Mouse (Mus musculus) heart, embryonic 12.5 days (tissue): ENCODE results near the gene Zdhhc3. TPM values are rescaled to one million over a fixed set of nuclear protein-coding genes. Genes with fewer than 3 reads are reported as not detected.

Experiments used
- ATAC-seq: fragments of 200-750 bp; cut with Nextera tagmentation; 2 replicates; pipeline ENCODE4 v1.8.0; 2017; ENCODE audit warnings: moderate TSS enrichment, moderate library complexity; ENCODE audit not compliant: insufficient number of reproducible peaks, low FRiP score
- H3K27ac ChIP-seq: fragments of 300-500 bp; sonication (generic); 2 replicates; pipeline ENCODE4 v1.5.1; 2016; ENCODE audit warnings: mild to moderate bottlenecking, moderate library complexity; ENCODE audit not compliant: poor library complexity, severe bottlenecking
- H3K27me3 ChIP-seq: fragments of 300-500 bp; sonication (generic); replicated peaks from 2 replicates; pipeline ENCODE4 v1.6.1; 2016; ENCODE audit warnings: mild to moderate bottlenecking, moderate library complexity
- H3K36me3 ChIP-seq: fragments of 300-500 bp; sonication (generic); 2 replicates; pipeline ENCODE4 v1.6.1; 2016; ENCODE audit warnings: mild to moderate bottlenecking, moderate library complexity
- H3K4me1 ChIP-seq: fragments of 300-500 bp; sonication (generic); replicated peaks from 2 replicates; pipeline ENCODE4 v1.6.1; 2016; ENCODE audit warnings: mild to moderate bottlenecking
- H3K4me2 ChIP-seq: fragments of 300-500 bp; sonication (generic); 2 replicates; pipeline ENCODE4 v1.6.1; 2016; ENCODE audit warnings: mild to moderate bottlenecking, moderate library complexity
- H3K4me3 ChIP-seq: fragments of 300-500 bp; sonication (generic); 2 replicates; pipeline ENCODE4 v1.5.1; 2016; ENCODE audit warnings: mild to moderate bottlenecking
- H3K9ac ChIP-seq: fragments of 300-500 bp; sonication (generic); 2 replicates; pipeline ENCODE4 v1.6.1; 2016; ENCODE audit warnings: mild to moderate bottlenecking, moderate library complexity
- H3K9me3 ChIP-seq: fragments of 300-500 bp; sonication (generic); replicated peaks from 2 replicates; pipeline ENCODE4 v1.6.1; 2016; ENCODE audit warnings: mild to moderate bottlenecking, moderate library complexity
- WGBS: fragments of 180-500 bp; shearing (Covaris S2); methylation state at CpG from one replicate; pipeline ENCODE4 v1.1.7; 2016; 5-methylcytosine and 5-hydroxymethylcytosine counted together
- polyA plus RNA-seq: library from polyadenylated mRNA; unstranded; fragments of >200 nt; fragmentation: Nextera tagmentation; extraction: Ambion mirVana; gene quantifications from 2 replicates; pipeline ENCODE4 v1.2.1, GENCODE M21; 2016

Gene Zdhhc3
- polyA plus RNA-seq, result 62.2 and 64.5 TPM in 2 replicates

DNA sequence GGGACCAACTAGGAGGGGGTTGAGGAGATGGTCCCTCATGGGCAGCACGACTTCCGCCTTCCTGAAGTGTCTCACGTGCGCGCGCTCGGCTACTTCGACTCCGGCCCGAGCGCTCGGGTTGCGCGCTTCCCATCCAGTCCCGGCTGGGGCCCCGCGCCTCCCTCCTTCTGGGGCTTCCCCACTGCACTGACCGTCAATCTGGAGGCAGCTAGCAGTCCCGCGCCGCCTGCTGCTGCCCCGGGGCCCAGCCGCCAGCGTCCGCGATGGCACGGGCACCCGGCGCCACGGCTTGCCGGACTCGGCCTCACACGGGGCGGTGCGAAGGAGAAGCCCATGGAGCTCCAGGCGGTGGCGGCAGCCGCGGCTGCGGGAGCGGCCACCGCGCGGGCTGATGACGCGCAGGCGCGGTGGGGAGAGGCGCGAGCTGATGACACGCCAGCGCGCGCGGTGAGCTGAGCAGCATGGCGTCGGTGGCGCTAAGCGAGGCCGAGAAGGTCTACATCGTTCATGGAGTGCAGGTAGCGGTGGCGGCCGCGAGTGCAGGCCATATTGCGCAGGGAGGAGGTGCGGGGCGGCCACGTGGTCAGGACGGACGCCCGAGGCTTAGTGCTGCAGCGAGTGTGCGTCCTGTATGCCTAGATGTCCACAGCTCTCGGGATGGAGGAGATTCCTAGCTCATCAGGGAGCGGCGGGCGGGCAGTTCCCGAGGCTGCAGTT, at the start of gene Zdhhc3, which contains the start of gene Exosc7:
Gene Zdhhc3 (minus strand): TSS at position 401 of the 717 bp plus-strand sequence.
Gene Exosc7 (plus strand): TSS at position 411 of the 717 bp plus-strand sequence.
- peak within 1 kb of the TSS; percentile 91 for H3K27ac ChIP-seq
- H3K4me3 ChIP-seq, result peak within 1 kb of the TSS; percentile 92

DNA sequence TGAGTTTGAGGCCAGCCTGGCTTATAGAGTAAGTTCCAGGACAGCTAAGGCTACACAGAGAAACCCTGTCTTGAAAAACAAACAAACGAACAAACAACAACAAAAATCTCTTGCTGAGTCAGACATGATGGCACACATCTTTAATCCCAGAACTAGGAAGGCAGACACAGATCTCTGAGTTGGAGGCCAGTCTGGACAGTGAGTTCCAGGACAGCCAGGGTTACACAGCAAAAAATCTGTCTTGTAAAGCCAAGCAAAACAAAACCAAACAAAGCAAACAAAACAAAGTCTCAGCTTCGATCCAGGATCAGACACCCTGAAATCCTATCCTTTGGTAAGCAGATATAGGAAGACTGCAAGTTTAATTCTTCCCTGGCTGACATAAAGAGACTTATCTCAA, 48.8 kb upstream of the Zdhhc3 start:
- Histone ChIP-seq H3K4me2 (no peak overlapping the region), H3K4me1 (0 out of 2 replicates have a peak, but pooled peaks cover 4% of the 10 kb centered on the region), H3K27me3 (0 out of 2 replicates have a peak, but pooled peaks cover 7% of the 10 kb centered on the region), H3K4me3 (no peak overlapping the region), H3K27ac (no peak overlapping the region), H3K9me3 (no peaks in the 10 kb centered on the region), H3K9ac (no peak overlapping the region), H3K36me3 (no peaks in the 10 kb centered on the region)
- no peak for ATAC-seq
- 48% methylated on average over 2 of the region's 2 CpGs for WGBS

More for the DNA sequence above, at the start of gene Zdhhc3, which contains the start of gene Exosc7:
- WGBS, result under 1% methylated on average over 79 of the region's 79 CpGs
- peaks cover 18% of the 10 kb centered on the region for H3K36me3 ChIP-seq
- H3K9ac ChIP-seq, result peak within 1 kb of the TSS; percentile 91
- peak within 1 kb of the TSS; percentile 96 for H3K4me2 ChIP-seq
- peaks cover 16% of the 10 kb centered on the region for H3K4me1 ChIP-seq
- H3K27me3 ChIP-seq, result no peaks in the 10 kb centered on the region
- no peaks in the 10 kb centered on the region for H3K9me3 ChIP-seq
- ATAC-seq, result peak; percentile 93

DNA sequence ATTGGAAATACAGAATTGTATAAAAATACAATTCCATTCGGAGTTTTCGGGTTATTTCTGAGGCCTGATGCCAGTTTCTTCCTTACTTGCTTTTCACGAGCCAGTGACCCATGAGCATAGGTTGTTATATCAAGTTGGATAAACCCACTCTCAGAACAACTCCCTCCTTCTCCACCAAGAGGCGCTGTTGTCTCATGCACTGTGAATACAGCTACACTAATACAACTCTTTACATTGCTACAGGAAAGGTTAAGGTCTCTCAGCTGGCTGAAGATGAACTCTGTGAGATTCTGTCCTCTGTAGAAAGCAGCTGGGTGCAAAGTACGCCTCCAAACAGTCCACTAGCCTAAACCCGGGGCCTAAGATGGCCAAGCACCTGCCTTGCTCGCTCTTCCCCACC, 46.3 kb upstream of the Zdhhc3 start:
- Histone ChIP-seq H3K9me3 (no peaks in the 10 kb centered on the region), H3K4me3 (no peak overlapping the region), H3K27me3 (0 out of 2 replicates have a peak, but pooled peaks cover 14% of the 10 kb centered on the region), H3K4me2 (no peak overlapping the region), H3K36me3 (no peaks in the 10 kb centered on the region), H3K27ac (no peak overlapping the region), H3K9ac (no peak overlapping the region), H3K4me1 (0 out of 2 replicates have a peak, but pooled peaks cover 5% of the 10 kb centered on the region)
- 54% methylated on average over 7 of the region's 7 CpGs for WGBS
- no peak for ATAC-seq

DNA sequence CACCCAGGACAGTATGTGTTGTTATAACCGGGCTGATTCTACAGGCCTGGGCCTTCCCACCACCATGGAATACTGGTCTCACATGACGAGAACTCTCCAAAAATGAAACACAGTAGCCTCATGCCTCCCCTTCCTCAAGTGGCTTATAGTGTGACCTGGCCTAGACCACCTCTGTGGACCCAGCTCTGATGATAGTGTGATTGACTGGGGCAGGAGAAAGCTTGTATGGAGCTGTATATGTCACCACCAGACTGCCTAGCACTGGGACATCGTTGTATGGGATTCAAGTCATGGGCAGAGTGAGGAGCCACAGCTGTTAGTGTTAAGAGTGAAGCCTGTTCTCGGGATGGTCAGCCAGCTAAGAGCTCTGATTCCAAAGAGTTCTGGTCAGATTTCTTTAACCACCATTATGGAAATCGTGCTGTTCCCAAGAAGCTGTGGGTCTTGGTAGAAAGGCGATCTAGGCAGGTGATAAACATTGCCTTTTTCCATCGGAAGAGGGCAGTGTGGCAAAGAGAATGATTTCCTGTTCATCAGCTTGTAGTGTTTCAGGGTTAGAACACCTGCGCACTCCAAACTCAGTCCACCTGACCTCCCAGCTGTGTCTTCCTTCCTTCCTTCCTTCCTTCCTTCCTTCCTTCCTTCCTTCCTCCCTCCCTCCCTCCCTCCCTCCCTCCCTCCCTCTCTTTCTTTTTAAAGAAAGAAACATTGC, 45.3 kb upstream of the Zdhhc3 start:
- ATAC-seq, result no peak
- Histone ChIP-seq H3K27me3 (0 out of 2 replicates have a peak, but pooled peaks cover 14% of the 10 kb centered on the region), H3K4me3 (no peak overlapping the region), H3K9ac (no peak overlapping the region), H3K4me2 (no peak overlapping the region), H3K36me3 (no peaks in the 10 kb centered on the region), H3K27ac (no peak overlapping the region), H3K4me1 (0 out of 2 replicates have a peak, but pooled peaks cover 5% of the 10 kb centered on the region), H3K9me3 (no peaks in the 10 kb centered on the region)
- 52% methylated on average over 8 of the region's 8 CpGs for WGBS

DNA sequence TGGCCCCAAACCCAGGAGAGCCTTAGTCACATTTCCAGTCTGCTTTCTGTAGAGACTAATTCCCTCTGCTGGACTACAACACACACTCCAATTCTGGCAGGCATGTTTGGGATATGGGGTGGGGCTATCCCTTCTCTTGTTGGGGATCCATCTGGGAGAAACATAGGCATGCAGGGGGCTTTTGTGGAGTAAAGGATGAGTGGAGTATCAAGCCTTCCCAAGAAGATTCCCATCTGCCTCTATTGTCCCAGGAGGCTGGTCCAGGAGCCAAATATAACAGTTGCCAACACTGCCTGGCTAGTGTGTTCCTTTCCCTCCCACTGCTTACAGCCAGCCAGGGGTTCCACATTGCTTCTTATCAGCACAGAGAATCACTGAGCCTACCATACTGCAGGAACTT, 44.7 kb upstream of the Zdhhc3 start:
- no peak overlapping the region for H3K27ac ChIP-seq
- no peak overlapping the region for H3K4me3 ChIP-seq
- no peaks in the 10 kb centered on the region for H3K36me3 ChIP-seq
- H3K4me2 ChIP-seq, result no peak overlapping the region
- H3K27me3 ChIP-seq, result 0 out of 2 replicates have a peak, but pooled peaks cover 14% of the 10 kb centered on the region
- H3K9ac ChIP-seq, result no peak overlapping the region
- H3K9me3 ChIP-seq, result no peaks in the 10 kb centered on the region
- 0 out of 2 replicates have a peak, but pooled peaks cover 5% of the 10 kb centered on the region for H3K4me1 ChIP-seq
- no peak for ATAC-seq

DNA sequence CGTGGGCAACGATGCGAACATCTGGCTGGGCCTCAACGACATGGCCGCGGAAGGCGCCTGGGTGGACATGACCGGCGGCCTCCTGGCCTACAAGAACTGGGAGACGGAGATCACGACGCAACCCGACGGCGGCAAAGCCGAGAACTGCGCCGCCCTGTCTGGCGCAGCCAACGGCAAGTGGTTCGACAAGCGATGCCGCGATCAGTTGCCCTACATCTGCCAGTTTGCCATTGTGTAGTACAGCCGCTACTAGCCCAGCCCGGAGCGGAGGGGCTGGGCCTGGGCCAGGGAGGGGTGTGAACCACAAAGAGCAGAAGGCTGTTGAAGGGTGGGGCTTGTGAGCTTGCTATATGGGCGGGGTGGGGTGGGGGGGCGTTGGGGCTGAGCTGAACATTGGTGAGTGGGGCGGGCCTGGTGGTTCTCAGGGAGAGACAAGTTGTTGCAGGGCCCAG, 43.9 kb upstream of the Zdhhc3 start:
- Histone ChIP-seq H3K27ac (no peak overlapping the region), H3K4me2 (peak overlapping the region; percentile 62), H3K36me3 (no peaks in the 10 kb centered on the region), H3K4me3 (peak overlapping the region; percentile 27), H3K9ac (peak overlapping the region; percentile 52; the same call in 1 of the 2 replicates), H3K27me3 (0 out of 2 replicates have a peak, but pooled peaks cover 14% of the 10 kb centered on the region), H3K9me3 (no peaks in the 10 kb centered on the region), H3K4me1 (0 out of 2 replicates have a peak, but pooled peaks cover 5% of the 10 kb centered on the region)
- peak; percentile 43; the same call in 1 of the 2 replicates for ATAC-seq
- 19% methylated on average over 30 of the region's 30 CpGs for WGBS

DNA sequence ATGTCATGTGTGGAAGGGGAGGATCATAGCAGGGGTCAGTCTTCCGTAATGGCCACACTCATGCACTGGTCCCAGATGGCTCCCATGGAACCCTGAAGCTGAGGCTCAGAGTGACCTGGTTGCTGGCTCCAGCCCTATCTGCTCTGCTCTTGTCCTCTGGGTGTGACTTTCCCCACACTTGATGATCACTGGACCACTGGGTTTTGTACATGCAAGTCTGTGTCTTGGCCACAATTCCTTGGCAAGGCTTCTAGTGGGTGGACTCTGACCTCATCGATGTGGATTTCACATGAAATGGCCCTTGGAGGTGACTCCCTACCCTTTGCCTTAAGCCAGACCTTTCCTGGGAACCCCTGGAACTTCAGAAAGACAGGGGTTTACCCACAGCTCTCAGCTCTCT, 40.1 kb upstream of the Zdhhc3 start:
- WGBS, result 85% methylated on average over 2 of the region's 2 CpGs
- Histone ChIP-seq H3K4me1 (0 out of 2 replicates have a peak, but pooled peaks cover 8% of the 10 kb centered on the region), H3K4me3 (no peak overlapping the region), H3K9me3 (no peaks in the 10 kb centered on the region), H3K27ac (no peak overlapping the region), H3K36me3 (no peaks in the 10 kb centered on the region), H3K4me2 (no peak overlapping the region), H3K27me3 (0 out of 2 replicates have a peak, but pooled peaks cover 11% of the 10 kb centered on the region), H3K9ac (no peak overlapping the region)
- no peak for ATAC-seq

GRCm38 (mm10) chr9:123152026-123152425, 39.0 kb upstream of the Zdhhc3 start:
- ATAC-seq, result no peak
- Histone ChIP-seq H3K36me3 (no peaks in the 10 kb centered on the region), H3K9me3 (no peaks in the 10 kb centered on the region), H3K4me1 (0 out of 2 replicates have a peak, but pooled peaks cover 7% of the 10 kb centered on the region), H3K27ac (no peak overlapping the region), H3K9ac (no peak overlapping the region), H3K27me3 (0 out of 2 replicates have a peak, but pooled peaks cover 9% of the 10 kb centered on the region), H3K4me3 (no peak overlapping the region), H3K4me2 (no peak overlapping the region)
- 44% methylated on average over 3 of the region's 3 CpGs for WGBS

GRCm38 (mm10) chr9:123151561-123151960, 38.6 kb upstream of the Zdhhc3 start:
- Histone ChIP-seq H3K36me3 (no peaks in the 10 kb centered on the region), H3K9me3 (no peaks in the 10 kb centered on the region), H3K4me3 (no peak overlapping the region), H3K9ac (no peak overlapping the region), H3K27ac (no peak overlapping the region), H3K4me1 (0 out of 2 replicates have a peak, but pooled peaks cover 3% of the 10 kb centered on the region), H3K27me3 (0 out of 2 replicates have a peak, but pooled peaks cover 5% of the 10 kb centered on the region), H3K4me2 (no peak overlapping the region)
- no peak for ATAC-seq
- 41% methylated on average over 1 of the region's 1 CpGs for WGBS

GRCm38 (mm10) chr9:123150241-123151020, 37.4 kb upstream of the Zdhhc3 start, which contains the start of gene Clec3b:
Gene Clec3b (plus strand): TSS chr9:123150946.
- Histone ChIP-seq H3K27ac (no peak within 1 kb of the TSS), H3K9ac (no peak within 1 kb of the TSS), H3K27me3 (no peaks in the 10 kb centered on the region), H3K4me2 (no peak within 1 kb of the TSS), H3K36me3 (no peaks in the 10 kb centered on the region; the same call in 1 of the 2 replicates), H3K9me3 (peaks cover 3% of the 10 kb centered on the region), H3K4me3 (no peak within 1 kb of the TSS), H3K4me1 (0 out of 2 replicates have a peak, but pooled peaks cover 3% of the 10 kb centered on the region)
- WGBS, result 76% methylated on average over 5 of the region's 5 CpGs
- ATAC-seq, result no peak
